Mouse (Mus musculus): ENCODE measurements around the gene Tspo2.

GRCm38 (mm10) chr17:48457971-48458653 lies 6.8 kb upstream of the Tspo2 start:
- TF ChIP-seq POLR2A (IDR thresholded peaks at IDR 0.05; ENCODE audit: borderline replicate concordance, control insufficient read depth, low read depth, low read length) (no peak), CTCF (IDR thresholded peaks at IDR 0.05; ENCODE audit: control insufficient read depth, insufficient read depth, low read length) (no peak)

Measured in bone marrow, adult 2 months (tissue).